Mouse (Mus musculus) MEL (cell line): ENCODE data around the gene Sorcs2. TPM values are rescaled to one million over a fixed set of nuclear protein-coding genes. Genes with fewer than 3 reads are reported as not detected.

Experiments used
- DNase-seq: peaks from one replicate; pipeline ENCODE4 v3.0.0; 2011; ENCODE audit warnings: low read depth, low spot score
- H3K27ac ChIP-seq: 2 replicates; pipeline ENCODE4 v1.5.1; 2012; ENCODE audit warnings: low read depth, mild to moderate bottlenecking, control low read depth, low read length, moderate library complexity; ENCODE audit not compliant: control insufficient read depth
- H3K27me3 ChIP-seq, 2 experiments: fragments of 150-350 bp in 1 of 2; sonication (generic) in 1 of 2; 2 replicates each; pipeline ENCODE4 v1.6.1; 2012; ENCODE audit warnings: low read length in 2 of 2, mild to moderate bottlenecking in 2 of 2, improper control_type of control experiment in 1 of 2, moderate library complexity in 1 of 2; ENCODE audit not compliant: insufficient read depth in 2 of 2, control insufficient read depth in 1 of 2
- H3K36me3 ChIP-seq, 2 experiments: 2 replicates each; pipeline ENCODE4 v1.6.1; 2012 to 2014; ENCODE audit warnings: low read length in 2 of 2, improper control_type of control experiment in 1 of 2, inconsistent platforms in 1 of 2, mild to moderate bottlenecking in 1 of 2; ENCODE audit not compliant: insufficient read depth in 2 of 2, control insufficient read depth in 1 of 2
- H3K4me1 ChIP-seq, 2 experiments: fragments of 150-350 bp in 1 of 2; sonication (generic) in 1 of 2; 2 replicates each; pipeline ENCODE4 v1.6.1; 2012; ENCODE audit warnings: low read length in 2 of 2, improper control_type of control experiment in 1 of 2, mild to moderate bottlenecking in 1 of 2; ENCODE audit not compliant: insufficient read depth in 2 of 2, control insufficient read depth in 1 of 2
- H3K4me3 ChIP-seq, 2 experiments: fragments of 150-350 bp in 1 of 2; sonication (generic) in 1 of 2; 2 replicates each; pipeline ENCODE4 v1.5.1; 2012; ENCODE audit warnings: low read depth in 2 of 2, low read length in 2 of 2, mild to moderate bottlenecking in 2 of 2, moderate library complexity in 2 of 2, control low read depth in 1 of 2, improper control_type of control experiment in 1 of 2; ENCODE audit not compliant: control insufficient read depth in 1 of 2, insufficient read depth in 1 of 2
- H3K79me2 ChIP-seq: 2 replicates; pipeline ENCODE4 v1.6.1; 2012; ENCODE audit warnings: mild to moderate bottlenecking, low read length, moderate library complexity; ENCODE audit not compliant: control insufficient read depth, poor library complexity, insufficient read depth
- H3K9ac ChIP-seq: 2 replicates; pipeline ENCODE4 v1.6.1; 2012; ENCODE audit warnings: low read depth, mild to moderate bottlenecking, control low read depth, low read length, moderate library complexity; ENCODE audit not compliant: control insufficient read depth, poor library complexity, severe bottlenecking
- H3K9me3 ChIP-seq: fragments of 150-350 bp; sonication (generic); replicated peaks from 2 replicates; pipeline ENCODE4 v1.6.1; 2012; ENCODE audit warnings: mild to moderate bottlenecking, low read length, improper control_type of control experiment, moderate library complexity; ENCODE audit not compliant: insufficient read depth
- BHLHE40 ChIP-seq: IDR thresholded peaks from 2 replicates; pipeline ENCODE4 v1.6.1; 2012; ENCODE audit warnings: low read depth, mild to moderate bottlenecking, inconsistent platforms, low read length, improper control_type of control experiment, borderline replicate concordance
- CHD1 ChIP-seq: IDR thresholded peaks from 2 replicates; pipeline ENCODE4 v1.6.1; 2012; ENCODE audit warnings: low read depth, mild to moderate bottlenecking, inconsistent platforms, low read length, improper control_type of control experiment
- CHD2 ChIP-seq: IDR thresholded peaks from 2 replicates; pipeline ENCODE4 v1.6.1; 2011; ENCODE audit warnings: low read length, improper control_type of control experiment
- CTCF ChIP-seq, 3 experiments: IDR thresholded peaks in 2 of 3; conservative IDR thresholded peaks in 1 of 3; 2 replicates each; pipeline ENCODE4 v1.5.1; 2011 to 2012; ENCODE audit warnings: low read length in 3 of 3, low read depth in 2 of 3, mild to moderate bottlenecking in 2 of 3, improper control_type of control experiment in 1 of 3, inconsistent platforms in 1 of 3, mixed read lengths in 1 of 3, moderate library complexity in 1 of 3; ENCODE audit not compliant: control insufficient read depth in 1 of 3, insufficient read depth in 1 of 3, poor library complexity in 1 of 3, severe bottlenecking in 1 of 3
- ETS1 ChIP-seq: IDR thresholded peaks from 2 replicates; pipeline ENCODE4 v1.6.1; 2012; ENCODE audit warnings: low read depth, mild to moderate bottlenecking, inconsistent platforms, low read length, improper control_type of control experiment, moderate library complexity
- GATA1 ChIP-seq: IDR thresholded peaks from 2 replicates; pipeline ENCODE4 v1.6.1; 2011; ENCODE audit warnings: low read depth, low read length, improper control_type of control experiment
- KAT2A ChIP-seq: conservative IDR thresholded peaks from 2 replicates; pipeline ENCODE4 v1.6.1; 2012; ENCODE audit warnings: low read depth, low read length, improper control_type of control experiment, inconsistent platforms
- MAFK ChIP-seq: IDR thresholded peaks from 2 replicates; pipeline ENCODE4 v1.6.1; 2011; ENCODE audit warnings: low read depth, mild to moderate bottlenecking, low read length, improper control_type of control experiment, borderline replicate concordance
- MAZ ChIP-seq: IDR thresholded peaks from 2 replicates; pipeline ENCODE4 v1.6.1; 2012; ENCODE audit warnings: low read depth, mild to moderate bottlenecking, inconsistent platforms, low read length, improper control_type of control experiment
- MEF2A ChIP-seq: IDR thresholded peaks from 2 replicates; pipeline ENCODE4 v1.6.1; 2014; ENCODE audit warnings: low read depth, mild to moderate bottlenecking, inconsistent platforms, low read length, improper control_type of control experiment; ENCODE audit not compliant: poor library complexity, insufficient replicate concordance, severe bottlenecking; ENCODE audit errors: extremely low read depth
- NELFE ChIP-seq: IDR thresholded peaks from 2 replicates; pipeline ENCODE4 v1.6.1; 2011; ENCODE audit warnings: low read depth, low read length, improper control_type of control experiment
- POLR2A ChIP-seq, 2 experiments: IDR thresholded peaks; 2 replicates each; pipeline ENCODE4 v1.6.1; 2011 to 2012; ENCODE audit warnings: low read length in 2 of 2, mild to moderate bottlenecking in 2 of 2, control low read depth in 1 of 2, improper control_type of control experiment in 1 of 2, low read depth in 1 of 2, moderate library complexity in 1 of 2; ENCODE audit not compliant: control insufficient read depth in 1 of 2, insufficient read depth in 1 of 2, poor library complexity in 1 of 2
- POLR2AphosphoS5 ChIP-seq: IDR thresholded peaks from 2 replicates; pipeline ENCODE4 v1.6.1; 2012; ENCODE audit warnings: low read depth, borderline replicate concordance, mild to moderate bottlenecking, inconsistent platforms, low read length, moderate library complexity, mixed read lengths
- RAD21 ChIP-seq: IDR thresholded peaks from 2 replicates; pipeline ENCODE4 v1.6.1; 2011; ENCODE audit warnings: mild to moderate bottlenecking, low read depth, low read length, improper control_type of control experiment
- RCOR1 ChIP-seq: IDR thresholded peaks from 2 replicates; pipeline ENCODE4 v1.6.1; 2012; ENCODE audit warnings: low read depth, mild to moderate bottlenecking, inconsistent platforms, low read length, improper control_type of control experiment
- SIN3A ChIP-seq: IDR thresholded peaks from 2 replicates; pipeline ENCODE4 v1.6.1; 2012; ENCODE audit warnings: low read length, improper control_type of control experiment, inconsistent platforms
- TAL1 ChIP-seq: IDR thresholded peaks from 2 replicates; pipeline ENCODE4 v1.6.1; 2012; ENCODE audit warnings: mild to moderate bottlenecking, inconsistent platforms, low read length, moderate library complexity, mixed read lengths
- UBTF ChIP-seq: IDR thresholded peaks from 2 replicates; pipeline ENCODE4 v1.6.1; 2012; ENCODE audit warnings: low read depth, mild to moderate bottlenecking, inconsistent platforms, low read length, improper control_type of control experiment, moderate library complexity, borderline replicate concordance; ENCODE audit not compliant: insufficient read depth
- USF2 ChIP-seq, 2 experiments: IDR thresholded peaks; 2 replicates each; pipeline ENCODE4 v1.6.1; 2011 to 2012; ENCODE audit warnings: improper control_type of control experiment in 2 of 2, low read length in 2 of 2, borderline replicate concordance in 1 of 2, inconsistent platforms in 1 of 2, low read depth in 1 of 2, mild to moderate bottlenecking in 1 of 2; ENCODE audit not compliant: insufficient read depth in 1 of 2
- ZC3H11A ChIP-seq: IDR thresholded peaks from 2 replicates; pipeline ENCODE4 v1.6.1; 2012; ENCODE audit warnings: low read depth, mild to moderate bottlenecking, inconsistent platforms, low read length, improper control_type of control experiment
- ZMIZ1 ChIP-seq: IDR thresholded peaks from 2 replicates; pipeline ENCODE4 v1.6.1; 2012; ENCODE audit warnings: low read depth, mild to moderate bottlenecking, inconsistent platforms, low read length, improper control_type of control experiment, moderate library complexity
- polyA plus RNA-seq, 2 experiments: library from polyadenylated mRNA; stranded (reverse) in 1 of 2; unstranded in 1 of 2; fragments of >175 nt in 1 of 2; fragments of >200 nt in 1 of 2; gene quantifications; 2 replicates each; pipeline versions ENCODE4 v1.2.1 to v1.2.4; 2012; ENCODE audit warnings: low replicate concordance in 2 of 2, low read depth in 1 of 2; ENCODE audit not compliant: insufficient read length in 2 of 2, insufficient read depth in 1 of 2, missing spikeins in 1 of 2
- total RNA-seq: library from RNA; depleted of rRNA; stranded (reverse); fragments of 300-350 nt; gene quantifications from 2 replicates; pipeline ENCODE4 v1.2.3, GENCODE M21; 2012

Gene Sorcs2
- total and polyA plus RNA-seq, 3 experiments, result not detected

GRCm38 (mm10) chr5:36297246-36297645 lies 100.7 kb downstream of the Sorcs2 start:
- TF ChIP-seq MAZ, result no peak
- TF ChIP-seq POLR2AphosphoS5, result no peak
- no peak for TF ChIP-seq BHLHE40
- H3K4me1 ChIP-seq, result no peaks in the 10 kb centered on the region
- no peaks in the 10 kb centered on the region for H3K9me3 ChIP-seq
- no peak overlapping the region for H3K27ac ChIP-seq
- H3K27me3 ChIP-seq, result no peaks in the 10 kb centered on the region
- no peak for DNase-seq
- H3K36me3 ChIP-seq, result no peaks in the 10 kb centered on the region
- no peak overlapping the region for H3K9ac ChIP-seq
- no peak overlapping the region for H3K4me3 ChIP-seq
- no peaks in the 10 kb centered on the region for H3K79me2 ChIP-seq

GRCm38 (mm10) chr5:36293109-36293900 lies 104.6 kb downstream of the Sorcs2 start:
- Histone ChIP-seq H3K4me3 (no peak overlapping the region), H3K79me2 (no peaks in the 10 kb centered on the region), H3K9me3 (no peaks in the 10 kb centered on the region), H3K27me3 (no peaks in the 10 kb centered on the region), H3K4me1 (no peaks in the 10 kb centered on the region), H3K27ac (no peak overlapping the region), H3K9ac (no peak overlapping the region), H3K36me3 (no peaks in the 10 kb centered on the region)
- DNase-seq, result no peak
- TF ChIP-seq ZC3H11A, result no peak
- TF ChIP-seq CHD1, result no peak
- TF ChIP-seq TAL1, result no peak
- no peak for TF ChIP-seq ZMIZ1
- no peak for TF ChIP-seq GATA1
- TF ChIP-seq MEF2A, result no peak
- TF ChIP-seq USF2 (IDR thresholded peaks at IDR 0.05; ENCODE audit: borderline replicate concordance in 1 of 2, insufficient read depth in 1 of 2, low read depth in 1 of 2, low read length in 2 of 2), result no peak
- no peak for TF ChIP-seq POLR2A (IDR thresholded peaks at IDR 0.05; ENCODE audit: control insufficient read depth in 1 of 2, insufficient read depth in 1 of 2, low read depth in 1 of 2, low read length in 2 of 2, poor library complexity in 1 of 2)
- TF ChIP-seq MAFK, result no peak
- no peak for TF ChIP-seq ETS1
- no peak for TF ChIP-seq CTCF (IDR thresholded peaks at IDR 0.05 in 2 of 3, conservative IDR thresholded peaks at IDR 0.05 in 1 of 3; ENCODE audit: control insufficient read depth in 1 of 3, insufficient read depth in 1 of 3, low read depth in 2 of 3, low read length in 3 of 3, poor library complexity in 1 of 3, severe bottlenecking in 1 of 3)
- no peak for TF ChIP-seq UBTF
- TF ChIP-seq KAT2A, result no peak
- TF ChIP-seq CHD2, result no peak
- no peak for TF ChIP-seq SIN3A
- TF ChIP-seq RAD21, result no peak
- no peak for TF ChIP-seq BHLHE40
- TF ChIP-seq NELFE, result no peak
- no peak for TF ChIP-seq RCOR1
